Mouse (Mus musculus) kidney, adult 9 months (tissue): Measurements from ENCODE around the gene Mfsd11.
A peak's percentile ranks its signal among the peaks of the same experiment; 100 is the strongest.
"Not testable (repeated sequence)": the region's sequence is repeated elsewhere in the genome, so short reads cannot be mapped to it uniquely, and the experiment has no call there.

Source experiments
- DNase-seq: peaks from one replicate; pipeline ENCODE4 v3.0.0; 2022

The Mfsd11 gene

DNA sequence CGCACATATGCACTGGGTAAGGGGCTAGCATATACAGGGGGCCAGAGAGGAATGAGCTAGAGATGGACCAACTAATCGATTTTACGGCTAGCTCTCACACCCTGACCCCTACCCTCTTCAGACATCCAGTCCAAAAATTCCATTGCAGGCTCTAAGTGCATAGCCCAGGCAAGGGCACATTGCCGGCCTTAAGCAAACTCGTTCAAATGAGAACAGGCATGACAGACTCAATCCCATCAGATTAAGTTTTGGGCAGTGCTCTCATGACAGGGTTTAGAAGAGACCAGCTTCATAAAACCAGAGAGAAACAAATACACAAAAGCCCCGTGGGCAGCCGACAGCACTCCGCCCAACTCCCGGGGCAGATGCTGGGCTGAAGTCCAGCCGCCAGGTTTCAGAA, 30.0 kb upstream of the Mfsd11 start:
- DNase-seq = no peak

DNA sequence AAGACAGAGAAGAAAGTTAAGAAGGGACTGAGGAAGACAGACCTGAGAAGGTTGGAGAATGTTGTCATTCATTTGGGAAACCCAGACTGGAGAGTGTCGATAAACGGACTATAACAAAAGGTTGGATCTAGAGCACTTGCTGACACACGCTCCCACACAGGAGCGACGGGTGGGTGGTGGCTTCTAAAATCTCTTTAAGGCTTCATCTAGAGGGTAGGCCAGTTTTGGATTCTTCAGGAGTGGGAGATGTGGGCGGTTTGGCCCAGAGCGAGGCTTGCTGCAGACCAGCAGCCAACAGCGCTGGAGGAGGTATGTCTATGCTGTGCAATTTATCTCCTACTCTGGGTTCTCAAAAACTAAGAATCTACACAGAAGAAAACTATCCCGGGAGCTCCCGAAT, 29.6 kb upstream of the Mfsd11 start:
- DNase-seq = no peak

DNA sequence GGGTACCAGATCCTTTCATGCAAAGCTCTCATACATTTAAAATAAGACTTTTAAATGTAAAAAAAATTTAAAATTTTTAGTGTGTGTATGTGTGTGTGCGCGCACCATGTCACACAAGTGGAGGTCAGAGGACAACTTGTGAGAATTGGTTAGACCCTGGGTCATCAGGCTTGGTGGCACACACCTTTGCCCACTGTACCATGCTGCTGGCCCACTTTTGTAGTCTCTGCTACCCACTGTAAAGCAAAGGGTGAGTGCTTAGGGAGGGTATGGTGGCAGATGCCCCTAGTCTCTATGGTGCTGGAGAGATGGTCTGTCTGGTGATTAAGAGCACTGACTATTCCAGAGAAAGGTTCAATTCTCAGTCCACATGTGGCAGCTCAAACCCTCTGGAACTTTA, 29.0 kb upstream of the Mfsd11 start:
- DNase-seq = no peak

DNA sequence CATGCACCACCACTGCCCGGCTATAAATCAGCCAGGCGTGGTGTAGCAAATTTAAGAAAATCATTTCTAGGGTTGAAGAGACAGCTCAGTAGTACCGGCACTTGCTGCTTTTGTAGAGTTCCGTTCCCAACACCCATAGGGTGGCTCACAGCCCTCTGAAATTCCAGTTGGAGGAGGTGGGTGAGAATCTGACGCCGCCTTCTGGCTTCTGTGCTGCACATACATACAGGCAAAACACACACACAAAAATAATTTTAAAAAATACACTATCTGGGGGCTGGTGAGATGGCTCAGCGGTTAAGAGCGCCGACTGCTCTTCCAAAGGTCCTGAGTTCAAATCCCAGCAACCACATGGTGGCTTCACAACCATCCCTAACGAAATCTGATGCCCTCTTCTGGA, 28.4 kb upstream of the Mfsd11 start:
- not testable (repeated sequence) for DNase-seq

DNA sequence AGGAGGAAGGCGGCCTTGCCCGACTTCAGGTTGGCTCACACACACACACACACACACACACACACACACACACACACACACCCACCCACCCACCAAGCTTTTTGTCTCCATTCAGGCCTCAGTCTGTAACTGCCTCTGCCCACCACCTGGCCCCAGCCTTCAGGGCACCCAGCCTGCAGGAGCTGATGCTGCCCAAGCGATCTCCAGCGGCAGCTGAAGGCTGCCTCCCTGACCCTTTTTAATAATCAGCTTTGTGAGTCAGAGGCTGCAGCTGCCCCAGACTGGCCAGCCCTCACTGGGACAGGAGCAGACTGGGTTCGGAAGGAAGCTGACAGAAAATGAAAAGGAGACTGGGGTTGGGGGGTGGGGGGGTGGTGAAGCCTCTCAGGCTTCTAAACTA, 27.0 kb upstream of the Mfsd11 start:
- no peak for DNase-seq

DNA sequence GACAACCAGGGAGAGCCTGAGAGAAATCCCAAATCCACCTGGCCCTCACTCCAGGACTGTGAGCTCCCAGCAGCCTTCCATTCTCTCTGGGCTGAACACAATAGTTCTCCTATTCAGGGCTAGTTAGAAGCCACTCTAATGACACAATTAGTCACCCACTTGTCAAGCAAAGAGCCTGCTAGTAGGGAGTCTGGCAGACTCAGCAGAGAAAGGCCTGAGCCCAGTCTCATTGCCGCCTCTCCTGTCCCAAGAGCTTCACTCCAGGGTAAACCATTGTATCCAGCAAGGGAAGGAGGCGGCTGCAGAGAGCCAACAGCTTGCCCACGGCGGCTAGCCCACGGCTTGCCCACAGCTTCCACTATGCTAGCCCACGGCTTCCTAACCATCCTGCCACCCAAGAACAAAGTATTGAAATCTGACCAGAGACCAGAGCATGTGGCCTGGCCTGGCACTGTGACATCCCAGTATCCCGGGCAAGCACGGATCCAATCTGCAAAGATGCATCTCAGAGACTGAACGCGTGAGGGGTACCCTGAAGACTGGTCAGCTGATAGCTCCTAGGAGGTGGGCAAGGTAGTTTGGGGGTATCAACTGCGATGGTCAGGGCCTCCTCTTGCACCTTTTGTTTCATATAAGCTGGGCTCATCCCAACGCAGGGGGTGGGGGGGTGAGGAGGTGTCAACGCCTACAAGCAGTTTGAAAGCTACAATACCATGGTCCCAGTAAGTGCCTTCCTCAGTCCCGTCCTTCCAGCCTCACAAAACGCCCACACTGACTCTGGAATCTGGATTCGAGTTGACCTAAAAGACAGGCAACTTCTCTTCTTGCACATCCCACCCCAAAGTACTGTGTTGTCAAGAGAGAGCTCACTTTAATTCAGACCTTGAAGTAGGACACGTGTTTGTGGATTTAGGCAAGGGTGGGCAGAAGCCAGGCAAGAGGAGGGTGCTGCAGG, 25.4 kb upstream of the Mfsd11 start:
- no peak for DNase-seq

DNA sequence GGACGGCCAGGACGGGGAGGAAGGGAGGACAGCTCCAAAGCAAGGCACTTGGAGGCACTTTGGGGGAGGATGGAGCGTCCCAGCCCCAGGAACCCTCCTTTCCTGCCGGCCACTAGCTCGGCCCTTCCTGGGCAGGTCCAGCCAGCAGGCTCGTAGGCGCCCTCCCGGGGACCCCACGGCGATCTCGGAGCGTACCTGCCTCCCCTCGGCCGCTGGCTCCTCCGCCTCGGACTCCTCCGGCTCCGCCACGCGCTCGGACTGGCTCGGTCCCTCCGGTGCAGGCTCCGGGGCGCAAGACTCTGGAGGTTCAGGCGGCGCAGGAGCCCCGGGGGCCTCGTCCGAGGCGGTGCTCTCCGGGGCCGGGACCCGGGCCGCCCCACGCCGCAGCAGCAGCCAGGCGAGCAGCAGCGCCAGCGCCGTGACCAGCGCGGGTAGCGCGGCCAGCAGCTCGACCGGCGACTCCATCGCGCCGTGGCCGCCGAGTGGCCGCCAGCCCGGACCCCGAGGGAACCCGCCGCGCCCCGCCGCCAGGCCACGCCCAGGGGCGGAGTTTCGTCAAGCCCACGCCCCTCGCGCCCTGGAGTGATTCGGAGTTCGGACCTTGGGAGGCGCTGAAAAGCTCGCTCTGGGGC, 24.6 kb upstream of the Mfsd11 start, which contains the start of gene Mxra7:
TSS of gene Mxra7 (minus strand) at position 513 of the 632 bp plus-strand sequence.
- DNase-seq = peak; percentile 77

DNA sequence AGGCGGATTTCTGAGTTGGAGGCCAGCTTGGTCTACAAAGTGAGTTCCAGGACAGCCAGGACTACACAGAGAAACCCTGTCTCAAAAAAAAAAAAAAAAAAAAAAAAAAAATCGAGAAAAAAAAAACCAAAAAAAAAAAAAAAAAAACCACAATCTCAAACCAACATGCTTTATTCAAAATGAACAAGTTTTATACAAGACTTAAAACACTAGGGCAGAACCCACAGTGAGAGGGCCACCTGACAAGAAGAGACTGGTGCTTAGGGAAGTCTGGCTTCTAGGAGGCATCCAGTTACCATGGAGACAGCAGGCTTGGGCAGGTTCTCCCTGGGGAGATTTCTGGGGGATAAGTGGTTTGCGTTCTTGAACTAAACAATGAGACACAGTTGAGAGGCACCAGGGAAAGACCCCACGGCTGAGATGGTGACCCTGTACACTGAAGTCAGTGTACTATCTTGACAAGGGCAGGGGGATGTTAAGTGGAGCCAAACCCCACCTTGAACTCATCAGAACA, 20.0 kb upstream of the Mfsd11 start:
- DNase-seq = no peak

DNA sequence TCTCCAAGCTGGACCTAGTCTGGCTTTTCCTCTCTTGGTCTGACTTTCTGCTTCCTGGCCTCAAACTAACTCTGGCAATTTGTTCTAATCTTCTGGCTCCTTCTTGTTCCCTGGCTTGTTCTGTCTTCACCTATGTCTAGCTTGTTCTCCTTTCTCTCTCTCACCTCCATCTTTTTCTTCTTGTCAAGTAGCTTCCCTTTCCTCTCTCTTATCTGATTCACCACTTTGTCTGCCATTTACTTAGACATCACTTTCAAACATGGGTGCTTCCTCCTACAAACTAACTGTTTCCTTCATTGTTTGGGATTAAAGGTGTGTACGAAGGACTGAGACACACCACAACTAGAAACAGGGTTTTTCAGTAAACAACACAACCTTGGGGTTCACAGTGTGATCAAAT, 17.3 kb upstream of the Mfsd11 start:
- no peak for DNase-seq

DNA sequence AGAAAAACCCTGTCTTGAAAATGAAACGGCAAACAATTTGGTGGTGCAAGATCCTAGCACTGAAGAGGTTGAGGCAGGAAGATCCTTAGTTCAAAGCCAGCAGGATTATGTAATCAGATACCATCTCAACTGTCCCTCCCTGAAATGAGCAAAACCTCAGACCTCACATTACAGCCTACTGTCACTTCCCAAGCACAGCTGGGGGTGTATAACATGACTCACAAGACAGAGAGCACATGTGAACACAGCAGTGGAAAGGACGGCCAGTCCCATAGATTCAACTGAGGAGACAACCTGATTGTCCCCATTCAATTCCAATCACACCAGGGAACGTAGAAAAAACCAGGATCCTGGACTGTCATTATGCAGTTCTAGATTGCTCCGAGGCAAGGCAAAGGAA, 16.0 kb upstream of the Mfsd11 start:
- DNase-seq = no peak

DNA sequence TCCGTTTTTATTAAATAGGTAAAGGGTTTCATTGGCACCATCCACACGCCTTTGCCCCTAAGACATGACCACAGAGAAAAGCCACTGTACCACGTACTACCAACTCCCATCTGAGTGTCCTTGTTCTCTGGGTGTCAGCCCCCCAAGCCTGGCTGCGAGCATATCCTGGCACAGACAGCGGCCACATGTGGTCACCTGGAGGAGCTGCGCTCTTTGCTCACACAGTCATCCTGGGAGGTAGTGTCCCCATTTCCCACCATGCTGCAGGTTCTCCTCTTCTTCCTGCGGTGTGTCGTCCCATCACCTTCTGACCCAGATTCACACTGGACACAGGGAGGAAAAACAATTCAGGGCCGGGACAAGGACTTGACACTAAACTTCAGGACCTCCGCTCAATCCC, 14.8 kb upstream of the Mfsd11 start:
- no peak for DNase-seq

DNA sequence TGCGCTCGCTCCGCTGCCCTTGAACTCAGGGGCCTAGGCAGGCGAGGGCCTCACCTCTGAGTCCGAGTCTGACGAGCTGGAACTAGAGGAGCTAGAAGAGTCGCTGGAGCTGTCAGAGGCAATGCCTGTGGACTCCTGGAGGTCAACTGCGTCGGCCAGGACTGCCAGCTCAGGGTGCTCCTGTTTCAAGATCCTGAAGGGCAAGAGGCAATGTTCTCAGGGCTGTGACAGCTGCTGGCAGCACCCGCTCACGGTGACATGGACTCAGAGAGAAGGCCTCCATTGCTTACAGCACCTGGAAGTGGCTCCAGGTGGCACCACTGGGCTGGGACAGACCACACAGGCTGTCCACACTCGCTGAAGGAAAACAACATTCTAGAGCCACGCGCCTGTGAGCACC, 13.3 kb upstream of the Mfsd11 start:
- no peak for DNase-seq

DNA sequence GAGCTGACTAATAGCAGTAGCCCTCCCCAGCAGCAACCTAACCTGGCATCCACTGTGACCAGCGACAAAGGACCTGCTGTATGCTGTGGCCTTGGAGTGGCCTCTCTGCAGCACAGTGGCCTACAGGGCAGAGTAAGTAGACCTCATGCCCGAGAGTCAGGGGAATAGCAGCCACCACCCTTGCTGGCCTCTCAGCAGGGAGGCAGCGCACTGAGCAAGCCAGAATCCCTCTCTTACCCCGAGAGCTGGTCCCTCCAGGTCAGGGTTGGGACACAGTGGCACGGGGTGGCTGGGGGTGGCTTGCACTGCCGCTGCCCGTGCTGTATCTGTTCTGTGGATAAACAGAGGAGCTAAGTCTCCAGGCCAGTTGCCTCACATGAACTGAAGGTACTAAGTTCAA, 12.6 kb upstream of the Mfsd11 start:
- no peak for DNase-seq

DNA sequence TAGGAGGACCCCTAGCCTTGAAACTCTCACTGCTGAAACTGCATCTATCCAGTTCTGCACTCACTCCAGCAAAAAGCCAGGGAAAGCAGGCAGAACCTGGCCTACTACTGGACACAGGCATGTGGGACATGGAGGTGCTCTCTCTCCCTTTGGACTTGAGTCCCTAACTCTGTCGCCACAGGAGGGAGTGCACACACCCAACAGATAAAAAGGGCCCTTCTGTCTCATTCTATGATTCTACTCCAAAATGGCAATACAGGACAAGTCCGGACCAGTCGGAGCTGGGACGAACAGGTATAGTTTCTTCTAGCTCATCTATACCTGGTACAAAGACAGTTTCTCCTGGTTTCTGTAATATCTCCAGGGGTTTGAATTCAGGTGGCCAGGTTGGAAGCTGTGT, 11.5 kb upstream of the Mfsd11 start:
- no peak for DNase-seq

DNA sequence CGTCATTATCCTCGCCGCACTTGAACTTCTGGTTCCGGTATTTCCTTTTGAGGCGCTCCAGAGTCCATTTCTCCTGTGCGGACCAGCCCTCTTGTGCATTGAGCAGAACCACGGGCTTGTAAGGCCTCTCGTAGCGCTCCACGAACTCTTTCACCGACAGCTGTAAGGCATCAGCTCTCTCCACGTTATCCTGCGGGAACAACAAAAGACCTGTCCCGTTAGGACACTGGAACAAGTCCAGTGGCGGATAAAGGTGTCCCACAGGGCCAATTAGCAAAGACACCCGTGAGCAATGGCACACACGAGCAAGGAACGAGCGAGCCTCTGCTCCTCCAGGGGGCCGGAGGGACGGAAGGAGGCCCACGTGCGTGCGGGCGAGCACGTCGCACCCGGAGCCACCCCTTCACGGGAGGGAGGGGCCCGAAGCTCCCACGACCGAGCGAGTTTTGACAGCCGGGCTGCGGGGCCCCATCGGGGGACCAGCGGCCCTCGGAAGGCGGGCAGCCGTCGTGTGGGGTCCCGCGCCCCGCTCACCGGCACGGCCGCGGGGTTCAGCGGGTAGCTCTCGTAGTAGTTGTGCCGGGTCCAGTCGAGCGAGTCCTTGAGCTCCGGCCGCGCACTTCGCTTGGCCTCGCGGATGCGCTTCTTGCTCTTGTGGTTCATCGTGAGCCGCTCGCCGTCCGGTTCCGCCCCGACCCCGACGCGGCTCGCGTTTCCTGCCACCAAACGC, 9.5 kb upstream of the Mfsd11 start:
- peak; percentile 64 for DNase-seq

DNA sequence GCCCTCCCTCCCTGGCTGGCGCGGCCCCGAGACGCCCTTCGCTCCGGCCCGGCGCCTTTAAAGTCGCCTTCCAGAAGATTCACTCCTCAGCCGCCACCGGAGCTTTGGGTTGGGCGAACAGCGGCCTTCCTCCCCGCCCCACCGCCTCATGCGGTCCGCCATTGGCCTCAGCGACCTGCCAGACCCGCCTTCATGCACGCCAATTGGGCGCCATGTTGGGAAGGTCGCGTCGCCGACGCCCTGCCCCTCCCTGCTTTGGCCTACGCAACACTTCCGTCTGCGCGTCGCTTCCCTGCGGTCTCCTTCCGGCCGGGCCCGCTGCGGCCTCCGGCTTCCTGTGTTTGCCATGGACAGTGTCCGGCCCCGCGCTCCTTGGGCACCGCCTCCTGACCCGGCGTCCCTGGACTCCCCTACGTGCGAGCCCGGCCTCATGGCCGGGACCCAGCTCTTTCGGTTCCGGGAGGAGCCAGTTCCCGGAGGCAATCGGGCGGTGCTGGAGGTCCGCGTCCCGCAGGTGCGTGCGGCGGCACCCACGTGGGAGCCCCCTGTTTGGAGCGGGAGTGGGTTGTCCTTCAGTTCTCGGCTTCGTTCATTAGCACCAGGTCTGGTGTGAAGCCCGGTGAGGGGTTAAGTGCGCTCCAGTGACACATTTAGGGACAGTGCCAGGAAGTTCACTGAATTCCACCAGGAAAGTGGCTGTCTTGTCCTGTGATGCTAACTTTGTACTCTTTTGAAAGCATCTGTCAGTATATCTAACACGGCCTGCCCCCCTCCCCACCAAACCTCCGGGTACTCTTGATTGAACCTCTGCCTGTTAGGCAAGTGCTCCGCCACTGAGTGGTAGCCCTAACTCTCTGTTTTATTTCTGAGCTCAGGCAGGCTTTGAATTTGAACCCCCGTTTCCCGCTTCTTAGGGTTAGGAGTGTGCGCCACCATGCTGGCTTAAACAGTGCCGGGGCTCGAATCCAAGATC, 8.7 kb upstream of the Mfsd11 start, which contains the start of the genes Mettl23 and Jmjd6:
TSS of gene Mettl23 (plus strand) at position 18 of the 973 bp plus-strand sequence.
TSS of gene Jmjd6 (minus strand) at position 189 of the 973 bp plus-strand sequence.
- DNase-seq = peak; percentile 99

DNA sequence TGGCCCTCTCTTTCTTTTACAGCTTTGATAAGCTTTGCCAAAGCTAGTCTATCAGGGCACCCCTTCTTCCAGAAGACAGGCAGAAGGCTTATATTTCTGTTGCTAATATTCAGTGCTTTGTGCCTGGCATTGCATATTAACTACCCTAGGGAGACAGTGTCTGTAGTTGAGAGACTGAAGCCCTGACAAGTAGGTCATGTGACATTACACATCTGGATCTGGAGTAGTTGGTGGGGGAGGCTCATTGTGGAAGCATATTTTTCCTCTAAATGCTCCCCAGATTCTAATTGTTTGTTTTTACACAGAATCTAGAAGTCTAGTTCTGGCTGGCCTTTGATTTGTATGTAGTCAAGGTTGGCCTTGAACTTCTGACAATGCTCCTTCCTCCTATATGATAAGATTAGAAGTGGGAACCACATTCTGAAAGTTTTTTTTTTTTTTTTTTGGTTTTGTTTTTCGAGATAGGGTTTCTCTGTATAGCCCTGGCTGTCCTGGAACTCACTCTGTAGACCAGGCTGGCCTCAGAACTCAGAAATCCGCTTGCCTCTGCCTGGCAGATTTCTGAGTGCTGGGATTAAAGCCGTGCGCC, 5.6 kb upstream of the Mfsd11 start:
- DNase-seq = no peak

DNA sequence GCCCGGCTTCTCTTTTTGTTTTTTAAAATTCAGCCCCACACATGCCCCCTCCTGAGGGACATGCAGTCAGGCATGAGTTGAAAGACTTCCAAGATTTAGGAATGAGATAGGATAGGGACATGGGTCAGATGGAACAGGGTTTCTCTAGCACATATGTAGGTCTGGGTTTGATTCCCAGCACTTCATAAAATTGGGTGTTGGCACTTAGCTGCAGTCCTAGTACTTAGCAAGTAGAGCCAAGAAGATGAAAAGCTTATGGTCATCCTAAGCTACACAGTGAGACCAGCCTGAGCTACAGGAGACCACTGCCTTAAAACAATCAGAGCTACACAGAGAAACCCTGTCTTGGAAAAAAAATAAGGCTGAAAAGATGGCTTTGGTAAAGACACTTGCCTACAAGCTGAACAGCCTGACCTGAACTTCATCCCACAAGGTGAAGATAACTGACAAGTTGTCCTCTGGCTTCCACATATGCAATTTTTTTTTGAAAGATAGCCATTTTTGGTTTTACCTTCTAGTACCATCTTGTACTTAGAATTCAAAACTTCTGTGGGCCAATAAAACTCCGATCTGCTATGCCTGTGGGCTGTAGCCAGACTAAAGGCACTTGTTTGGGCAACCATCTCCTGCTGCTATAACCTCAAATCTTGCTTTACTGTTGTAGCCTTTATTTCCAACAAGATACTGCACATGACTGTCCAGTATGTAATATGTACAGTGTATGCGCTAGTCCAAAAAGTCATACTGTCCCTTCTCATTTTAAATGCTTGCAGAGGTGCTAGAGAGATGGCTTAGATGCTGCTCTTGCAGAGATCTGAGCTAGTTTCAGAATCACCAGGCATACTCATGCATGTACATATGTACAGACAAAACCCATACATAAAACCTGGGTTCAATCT, 4.8 kb upstream of the Mfsd11 start:
- DNase-seq = no peak

DNA sequence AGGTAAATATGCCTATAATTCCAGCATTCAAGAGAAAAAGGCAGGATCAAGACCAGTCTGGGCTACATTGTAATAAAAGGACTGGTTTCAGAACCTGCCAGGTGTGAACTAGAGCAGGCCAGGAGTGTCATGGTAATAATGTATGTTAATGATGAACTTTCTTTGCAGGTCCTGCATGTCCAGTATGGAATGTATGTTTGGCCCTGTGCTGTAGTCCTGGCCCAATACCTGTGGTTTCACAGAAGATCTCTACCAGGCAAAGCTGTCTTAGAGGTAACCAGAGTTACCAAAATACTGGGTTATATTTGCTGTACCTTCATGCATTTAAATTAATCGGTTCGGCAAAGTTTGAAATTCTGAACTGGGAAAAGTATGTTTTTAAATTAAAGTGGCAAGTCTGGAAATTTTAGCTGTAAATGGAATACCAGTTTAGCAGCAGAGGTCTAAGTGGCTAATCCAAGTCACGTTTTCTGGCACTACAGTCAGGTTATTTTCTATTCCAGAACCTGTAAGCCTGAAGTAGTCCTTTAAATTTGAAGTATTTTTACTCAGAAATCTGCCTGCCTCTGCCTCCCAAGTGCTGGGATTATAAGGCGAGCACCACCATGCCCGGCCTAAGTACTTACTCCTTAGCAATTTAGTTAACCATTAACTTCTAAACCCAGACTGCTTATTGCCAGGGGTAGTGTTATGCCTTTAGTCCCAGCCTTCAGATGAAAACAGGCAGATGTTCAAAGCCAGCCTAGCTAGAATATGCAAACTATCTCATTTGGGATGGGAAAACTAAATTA, 4.0 kb upstream of the Mfsd11 start:
- DNase-seq = peak; percentile 51

DNA sequence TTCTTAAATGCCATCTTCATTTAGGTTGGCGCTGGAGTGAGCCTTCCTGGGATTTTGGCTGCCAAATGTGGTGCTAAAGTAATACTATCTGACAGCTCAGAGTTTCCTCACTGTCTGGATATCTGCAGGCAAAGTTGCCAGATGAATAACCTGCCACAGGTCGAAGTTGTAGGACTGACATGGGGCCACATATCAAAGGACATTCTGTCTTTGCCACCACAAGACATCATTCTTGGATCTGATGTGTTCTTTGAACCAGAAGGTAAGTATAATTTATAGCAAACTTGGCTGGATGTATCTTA, 3.4 kb upstream of the Mfsd11 start:
- not testable (repeated sequence) for DNase-seq
